Mouse (Mus musculus) liver, postnatal 0 days (tissue): ENCODE measurements at regions not wholly inside any gene's neighbourhood (a gene's known extent, or its start where the extent isn't known, plus 50 kb on each side); places are given as distances from the start of the nearest gene placed in this dataset.

ENCODE experiments used
- ATAC-seq: fragments of 200-750 bp; cut with Nextera tagmentation; 2 replicates; pipeline ENCODE4 v1.8.0; 2017; ENCODE audit warnings: mild to moderate bottlenecking, moderate library complexity
- DNase-seq: peaks from one replicate; pipeline ENCODE4 v3.0.0-alpha.2; 2016
- H3K27ac ChIP-seq: fragments of 300-500 bp; sonication (generic); 2 replicates; pipeline ENCODE4 v1.5.1; 2014; ENCODE audit warnings: antibody characterized with exemption, moderate library complexity, mild to moderate bottlenecking, low read depth
- H3K27me3 ChIP-seq: fragments of 300-500 bp; sonication (generic); 2 replicates; pipeline ENCODE4 v1.6.1; 2014; ENCODE audit warnings: low read length, control low read depth, mixed read lengths; ENCODE audit not compliant: insufficient read depth
- H3K36me3 ChIP-seq: fragments of 300-500 bp; sonication (generic); replicated peaks from 2 replicates; pipeline ENCODE4 v1.6.1; 2014; ENCODE audit warnings: mild to moderate bottlenecking, control low read depth, low read length, moderate library complexity, mixed read lengths; ENCODE audit not compliant: insufficient read depth
- H3K4me1 ChIP-seq: fragments of 300-500 bp; sonication (generic); 2 replicates; pipeline ENCODE4 v1.6.1; 2014; ENCODE audit warnings: antibody characterized with exemption, mild to moderate bottlenecking, control low read depth; ENCODE audit not compliant: insufficient read depth
- H3K4me2 ChIP-seq: fragments of 300-500 bp; sonication (generic); 2 replicates; pipeline ENCODE4 v1.6.1; 2014; ENCODE audit warnings: low read depth, mild to moderate bottlenecking, low read length, moderate library complexity, mixed read lengths
- H3K4me3 ChIP-seq: fragments of 300-500 bp; sonication (generic); 2 replicates; pipeline ENCODE4 v1.5.1; 2014; ENCODE audit warnings: low read depth, low read length
- H3K9ac ChIP-seq: fragments of 300-500 bp; sonication (generic); replicated peaks from 2 replicates; pipeline ENCODE4 v1.6.1; 2014; ENCODE audit warnings: mild to moderate bottlenecking, moderate library complexity
- H3K9me3 ChIP-seq: fragments of 300-500 bp; sonication (generic); 2 replicates; pipeline ENCODE4 v1.6.1; 2016; ENCODE audit warnings: mild to moderate bottlenecking, control low read depth, low read length, mixed read lengths
- CTCF ChIP-seq: sonication (generic); IDR thresholded peaks from 2 replicates; pipeline ENCODE4 v1.5.1; 2016; ENCODE audit warnings: antibody characterized with exemption, low read depth
- EP300 ChIP-seq: IDR thresholded peaks from 2 replicates; pipeline ENCODE4 v1.6.1; 2016; ENCODE audit warnings: antibody characterized with exemption, low read depth, mild to moderate bottlenecking
- WGBS: fragments of 180-500 bp; shearing (Covaris S2); extraction: QIAGEN DNeasy Blood & Tissue Kit; methylation state at CpG from one replicate; pipeline ENCODE4 v1.1.7; 2014; ENCODE audit not compliant: insufficient replicate concordance; 5-methylcytosine and 5-hydroxymethylcytosine counted together

GRCm38 (mm10) chrX:11956194-11956593 is 204.0 kb downstream of the Bcor start:
- H3K36me3 ChIP-seq, result no peaks in the 10 kb centered on the region
- DNase-seq (no peak), ATAC-seq (no peak)

GRCm38 (mm10) chrX:11957011-11957410 is 203.1 kb downstream of the Bcor start:
- no peak overlapping the region for H3K9ac ChIP-seq
- H3K9me3 ChIP-seq, result no peaks in the 10 kb centered on the region
- H3K4me3 ChIP-seq, result no peak overlapping the region
- H3K27me3 ChIP-seq, result 0 out of 2 replicates have a peak, but pooled peaks cover 2% of the 10 kb centered on the region
- no peak for DNase-seq
- no peak overlapping the region for H3K27ac ChIP-seq
- H3K4me1 ChIP-seq, result no peaks in the 10 kb centered on the region
- H3K36me3 ChIP-seq, result no peaks in the 10 kb centered on the region
- no peak overlapping the region for H3K4me2 ChIP-seq
- no peak for TF ChIP-seq CTCF
- no peak for TF ChIP-seq EP300
- ATAC-seq, result no peak
- 64% methylated on average over 6 of the region's 6 CpGs for WGBS

More at GRCm38 (mm10) chrX:11956194-11956593, 204.0 kb downstream of the Bcor start:
- no peak overlapping the region for H3K9ac ChIP-seq
- H3K27ac ChIP-seq, result no peak overlapping the region
- TF ChIP-seq EP300, result no peak
- TF ChIP-seq CTCF, result no peak
- H3K27me3 ChIP-seq, result 0 out of 2 replicates have a peak, but pooled peaks cover 2% of the 10 kb centered on the region
- no peaks in the 10 kb centered on the region for H3K9me3 ChIP-seq
- 53% methylated on average over 3 of the region's 3 CpGs for WGBS
- H3K4me2 ChIP-seq, result no peak overlapping the region
- H3K4me1 ChIP-seq, result no peaks in the 10 kb centered on the region
- H3K4me3 ChIP-seq, result no peak overlapping the region

- H3K4me3 ChIP-seq, result no peak overlapping the region
- H3K9ac ChIP-seq, result no peak overlapping the region
- 69% methylated on average over 8 of the region's 8 CpGs for WGBS
- ATAC-seq (no peak), DNase-seq (no peak)
- TF ChIP-seq EP300, result no peak
- TF ChIP-seq CTCF, result no peak
- H3K4me2 ChIP-seq, result no peak overlapping the region
- no peaks in the 10 kb centered on the region for H3K9me3 ChIP-seq
- H3K27ac ChIP-seq, result no peak overlapping the region
- H3K36me3 ChIP-seq, result no peaks in the 10 kb centered on the region
- 0 out of 2 replicates have a peak, but pooled peaks cover 2% of the 10 kb centered on the region for H3K27me3 ChIP-seq
- H3K4me1 ChIP-seq, result no peaks in the 10 kb centered on the region
Measured at GRCm38 (mm10) chrX:11959871-11960552, 200.1 kb downstream of the Bcor start.

- Histone ChIP-seq H3K27ac (no peak overlapping the region), H3K27me3 (0 out of 2 replicates have a peak, but pooled peaks cover 2% of the 10 kb centered on the region), H3K4me2 (no peak overlapping the region), H3K4me1 (no peaks in the 10 kb centered on the region), H3K36me3 (no peaks in the 10 kb centered on the region), H3K4me3 (no peak overlapping the region), H3K9me3 (no peaks in the 10 kb centered on the region), H3K9ac (no peak overlapping the region)
- DNase-seq (no peak), ATAC-seq (peak; percentile 61; the same call in 1 of the 2 replicates)
- TF ChIP-seq EP300, result no peak
- TF ChIP-seq CTCF, result no peak
- 21% methylated on average over 2 of the region's 2 CpGs for WGBS
Measured at GRCm38 (mm10) chrX:11961350-11961749, 198.8 kb downstream of the Bcor start.

- 84% methylated on average over 3 of the region's 3 CpGs for WGBS
- H3K4me3 ChIP-seq, result no peak overlapping the region
- 0 out of 2 replicates have a peak, but pooled peaks cover 2% of the 10 kb centered on the region for H3K27me3 ChIP-seq
- no peaks in the 10 kb centered on the region for H3K4me1 ChIP-seq
- no peak overlapping the region for H3K9ac ChIP-seq
- TF ChIP-seq EP300 (no peak), CTCF (no peak)
- no peak overlapping the region for H3K27ac ChIP-seq
- ATAC-seq (no peak), DNase-seq (no peak)
- no peaks in the 10 kb centered on the region for H3K9me3 ChIP-seq
- no peaks in the 10 kb centered on the region for H3K36me3 ChIP-seq
- H3K4me2 ChIP-seq, result no peak overlapping the region
Measured at GRCm38 (mm10) chrX:11964428-11964827, 195.7 kb downstream of the Bcor start.

- DNase-seq, result no peak
- H3K4me1 ChIP-seq, result 0 out of 2 replicates have a peak, but pooled peaks cover 3% of the 10 kb centered on the region
- 71% methylated on average over 4 of the region's 4 CpGs for WGBS
- H3K9ac ChIP-seq, result no peak overlapping the region
- no peaks in the 10 kb centered on the region for H3K36me3 ChIP-seq
- no peak overlapping the region for H3K27ac ChIP-seq
- H3K27me3 ChIP-seq, result 0 out of 2 replicates have a peak, but pooled peaks cover 3% of the 10 kb centered on the region
- ATAC-seq, result no peak
- no peak overlapping the region for H3K4me2 ChIP-seq
- TF ChIP-seq EP300, result no peak
- TF ChIP-seq CTCF, result no peak
- H3K9me3 ChIP-seq, result no peaks in the 10 kb centered on the region
- no peak overlapping the region for H3K4me3 ChIP-seq
Measured at GRCm38 (mm10) chrX:11978679-11979078, 181.5 kb downstream of the Bcor start.
